Mouse (Mus musculus) liver, embryonic 16.5 days (tissue): ENCODE measurements around the gene Pin4. TPM values are rescaled to one million over a fixed set of nuclear protein-coding genes. Genes with fewer than 3 reads are reported as not detected.

Source experiments
- ATAC-seq: fragments of 200-750 bp; cut with Nextera tagmentation; 2 replicates; pipeline ENCODE4 v1.8.0; 2017; ENCODE audit warnings: low read depth, mild to moderate bottlenecking, moderate number of reproducible peaks, moderate library complexity
- H3K27ac ChIP-seq: fragments of 300-500 bp; sonication (generic); 2 replicates; pipeline ENCODE4 v1.5.1; 2014; ENCODE audit warnings: mild to moderate bottlenecking, low read length
- H3K27me3 ChIP-seq: fragments of 300-500 bp; sonication (generic); 2 replicates; pipeline ENCODE4 v1.6.1; 2014; ENCODE audit warnings: low read depth, low read length, mixed read lengths; ENCODE audit not compliant: control insufficient read depth, insufficient read depth
- H3K36me3 ChIP-seq: fragments of 300-500 bp; sonication (generic); 2 replicates; pipeline ENCODE4 v1.6.1; 2014; ENCODE audit warnings: mild to moderate bottlenecking; ENCODE audit not compliant: control insufficient read depth, insufficient read depth
- H3K4me1 ChIP-seq: fragments of 300-500 bp; sonication (generic); 2 replicates; pipeline ENCODE4 v1.6.1; 2014; ENCODE audit warnings: low read depth, low read length, mixed read lengths; ENCODE audit not compliant: control insufficient read depth
- H3K4me2 ChIP-seq: fragments of 300-500 bp; sonication (generic); 2 replicates; pipeline ENCODE4 v1.6.1; 2014; ENCODE audit warnings: low read depth, low read length, mixed read lengths
- H3K4me3 ChIP-seq: fragments of 300-500 bp; sonication (generic); 2 replicates; pipeline ENCODE4 v1.5.1; 2014; ENCODE audit warnings: low read depth, mild to moderate bottlenecking, low read length
- H3K9ac ChIP-seq: fragments of 300-500 bp; sonication (generic); 2 replicates; pipeline ENCODE4 v1.6.1; 2014; ENCODE audit warnings: low read depth, low read length
- H3K9me3 ChIP-seq: fragments of 300-500 bp; sonication (generic); replicated peaks from 2 replicates; pipeline ENCODE4 v1.6.1; 2016; ENCODE audit warnings: low read length; ENCODE audit not compliant: control insufficient read depth
- WGBS: fragments of 180-500 bp; shearing (Covaris S2); extraction: QIAGEN DNeasy Blood & Tissue Kit; methylation state at CpG from one replicate; pipeline ENCODE4 v1.1.7; 2014; ENCODE audit not compliant: insufficient replicate concordance; 5-methylcytosine and 5-hydroxymethylcytosine counted together
- polyA plus RNA-seq: library from polyadenylated mRNA; unstranded; fragments of >200 nt; fragmentation: Nextera tagmentation; extraction: Ambion mirVana; gene quantifications from 2 replicates; pipeline ENCODE4 v1.2.1, GENCODE M21; 2015

The Pin4 gene
- polyA plus RNA-seq = 35.7 and 38.8 TPM in 2 replicates

GRCm38 (mm10) chrX:102119042-102119864 is at the start of gene Pin4:
TSS of gene Pin4 (plus strand) at chrX:102119447.
- H3K4me2 ChIP-seq = peak within 1 kb of the TSS; percentile 66
- no peaks in the 10 kb centered on the region for H3K9me3 ChIP-seq
- peaks cover 2% of the 10 kb centered on the region; the same call in 1 of the 2 replicates for H3K4me1 ChIP-seq
- H3K4me3 ChIP-seq = peak within 1 kb of the TSS; percentile 76
- 10% methylated on average over 30 of the region's 30 CpGs for WGBS
- no peak within 1 kb of the TSS for H3K27ac ChIP-seq
- peaks cover 2% of the 10 kb centered on the region for H3K36me3 ChIP-seq
- ATAC-seq = peak; percentile 99
- peak within 1 kb of the TSS; percentile 73 for H3K9ac ChIP-seq
- peaks cover 7% of the 10 kb centered on the region for H3K27me3 ChIP-seq

GRCm38 (mm10) chrX:102070591-102071471 is 48.4 kb upstream of the Pin4 start, which contains the start of gene Rtl5:
TSS of gene Rtl5 (minus strand) at chrX:102071304.
- Histone ChIP-seq H3K9me3 (no peaks in the 10 kb centered on the region), H3K4me2 (peak within 1 kb of the TSS; percentile 60), H3K4me1 (no peaks in the 10 kb centered on the region), H3K27ac (no peak within 1 kb of the TSS), H3K4me3 (peak within 1 kb of the TSS; percentile 44), H3K9ac (0 out of 2 replicates have a peak within 1 kb of the TSS, but pooled peaks have one; percentile 28), H3K27me3 (peaks cover 17% of the 10 kb centered on the region), H3K36me3 (no peaks in the 10 kb centered on the region)
- ATAC-seq = peak; percentile 62
- WGBS = 21% methylated on average over 61 of the region's 61 CpGs

- Histone ChIP-seq H3K36me3 (no peaks in the 10 kb centered on the region), H3K4me2 (peak overlapping the region; percentile 60), H3K27ac (no peak overlapping the region), H3K9ac (no peak overlapping the region), H3K27me3 (peaks cover 17% of the 10 kb centered on the region), H3K4me3 (peak overlapping the region; percentile 44), H3K9me3 (no peaks in the 10 kb centered on the region), H3K4me1 (no peaks in the 10 kb centered on the region)
- WGBS = 23% methylated on average over 2 of the region's 2 CpGs
- no peak for ATAC-seq
Observed at GRCm38 (mm10) chrX:102071517-102071916, 47.7 kb upstream of the Pin4 start.

- Histone ChIP-seq H3K4me1 (no peaks in the 10 kb centered on the region), H3K4me3 (no peak overlapping the region), H3K4me2 (no peak overlapping the region), H3K27ac (no peak overlapping the region), H3K36me3 (no peaks in the 10 kb centered on the region), H3K27me3 (peaks cover 17% of the 10 kb centered on the region), H3K9ac (no peak overlapping the region), H3K9me3 (no peaks in the 10 kb centered on the region)
- WGBS = 73% methylated on average over 14 of the region's 14 CpGs
- ATAC-seq = no peak
Observed at GRCm38 (mm10) chrX:102073605-102074325, 45.5 kb upstream of the Pin4 start.

- H3K36me3 ChIP-seq = no peaks in the 10 kb centered on the region
- no peak overlapping the region for H3K9ac ChIP-seq
- no peaks in the 10 kb centered on the region for H3K9me3 ChIP-seq
- no peak overlapping the region for H3K27ac ChIP-seq
- H3K4me2 ChIP-seq = no peak overlapping the region
- H3K4me1 ChIP-seq = no peaks in the 10 kb centered on the region
- H3K27me3 ChIP-seq = peaks cover 17% of the 10 kb centered on the region
- 58% methylated on average over 5 of the region's 5 CpGs for WGBS
- no peak overlapping the region for H3K4me3 ChIP-seq
- no peak for ATAC-seq
Observed at GRCm38 (mm10) chrX:102074435-102074834, 44.8 kb upstream of the Pin4 start.

- Histone ChIP-seq H3K4me1 (no peaks in the 10 kb centered on the region), H3K27ac (no peak overlapping the region), H3K4me2 (no peak overlapping the region), H3K4me3 (no peak overlapping the region), H3K9me3 (no peaks in the 10 kb centered on the region), H3K36me3 (no peaks in the 10 kb centered on the region), H3K27me3 (peaks cover 17% of the 10 kb centered on the region), H3K9ac (no peak overlapping the region)
- 65% methylated on average over 4 of the region's 4 CpGs for WGBS
- no peak for ATAC-seq
Observed at GRCm38 (mm10) chrX:102075158-102075557, 44.1 kb upstream of the Pin4 start.

GRCm38 (mm10) chrX:102076886-102077765 is 42.1 kb upstream of the Pin4 start:
- H3K9me3 ChIP-seq = no peaks in the 10 kb centered on the region
- no peak for ATAC-seq
- 67% methylated on average over 7 of the region's 7 CpGs for WGBS

GRCm38 (mm10) chrX:102081076-102081475 is 38.2 kb upstream of the Pin4 start:
- 55% methylated on average over 10 of the region's 10 CpGs for WGBS
- no peak for ATAC-seq
- no peaks in the 10 kb centered on the region for H3K9me3 ChIP-seq
- no peaks in the 10 kb centered on the region for H3K36me3 ChIP-seq
- H3K9ac ChIP-seq = no peak overlapping the region
- no peaks in the 10 kb centered on the region for H3K27me3 ChIP-seq
- no peaks in the 10 kb centered on the region for H3K4me1 ChIP-seq
- H3K4me2 ChIP-seq = no peak overlapping the region
- H3K27ac ChIP-seq = no peak overlapping the region
- no peak overlapping the region for H3K4me3 ChIP-seq

More at GRCm38 (mm10) chrX:102076886-102077765, 42.1 kb upstream of the Pin4 start:
- Histone ChIP-seq H3K4me3 (no peak overlapping the region), H3K27me3 (peaks cover 3% of the 10 kb centered on the region), H3K9ac (no peak overlapping the region), H3K4me2 (no peak overlapping the region), H3K4me1 (no peaks in the 10 kb centered on the region), H3K27ac (no peak overlapping the region), H3K36me3 (no peaks in the 10 kb centered on the region)
